Mouse (Mus musculus) gastrocnemius, postnatal 10 days (tissue): ENCODE results near the gene Phf23. TPM values are rescaled to one million over a fixed set of nuclear protein-coding genes. Genes with fewer than 3 reads are reported as not detected.

ENCODE experiments used
- DNase-seq: peaks from one replicate; pipeline ENCODE4 v3.0.0; 2021; ENCODE audit warnings: mixed read lengths
- total RNA-seq, 2 experiments: library from RNA; stranded (reverse); gene quantifications; 2 replicates each; pipeline ENCODE4 v1.2.3; 2021

Phf23 gene
- total RNA-seq, 2 experiments from 2014 or later = 22.2 to 28.9 TPM

DNA sequence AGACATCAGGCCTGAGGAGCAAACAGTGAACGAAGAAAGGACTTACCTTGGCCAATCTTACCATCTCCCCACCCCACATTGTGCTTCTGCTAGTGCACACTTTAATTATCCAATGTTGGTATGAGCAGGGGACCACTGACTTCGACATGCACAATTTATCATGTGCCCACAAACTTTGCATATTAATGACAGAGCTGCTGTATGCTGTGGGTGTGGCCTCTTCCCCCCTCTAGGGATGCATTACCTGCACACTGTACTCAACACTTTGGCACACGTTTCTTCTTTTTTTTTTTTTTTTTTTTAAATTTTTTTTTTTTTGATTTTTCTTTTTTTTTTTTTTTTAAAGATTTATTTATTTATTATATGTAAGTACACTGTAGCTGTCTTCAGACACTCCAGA lies 24.8 kb upstream of the Phf23 start:
- no peak for DNase-seq

GRCm38 (mm10) chr11:69974907-69975306 lies 20.7 kb upstream of the Phf23 start:
- no peak for DNase-seq

GRCm38 (mm10) chr11:69976271-69976670 lies 19.3 kb upstream of the Phf23 start:
- no peak for DNase-seq

- no peak for DNase-seq
Observed at GRCm38 (mm10) chr11:69979827-69980195, 15.8 kb upstream of the Phf23 start.

DNA sequence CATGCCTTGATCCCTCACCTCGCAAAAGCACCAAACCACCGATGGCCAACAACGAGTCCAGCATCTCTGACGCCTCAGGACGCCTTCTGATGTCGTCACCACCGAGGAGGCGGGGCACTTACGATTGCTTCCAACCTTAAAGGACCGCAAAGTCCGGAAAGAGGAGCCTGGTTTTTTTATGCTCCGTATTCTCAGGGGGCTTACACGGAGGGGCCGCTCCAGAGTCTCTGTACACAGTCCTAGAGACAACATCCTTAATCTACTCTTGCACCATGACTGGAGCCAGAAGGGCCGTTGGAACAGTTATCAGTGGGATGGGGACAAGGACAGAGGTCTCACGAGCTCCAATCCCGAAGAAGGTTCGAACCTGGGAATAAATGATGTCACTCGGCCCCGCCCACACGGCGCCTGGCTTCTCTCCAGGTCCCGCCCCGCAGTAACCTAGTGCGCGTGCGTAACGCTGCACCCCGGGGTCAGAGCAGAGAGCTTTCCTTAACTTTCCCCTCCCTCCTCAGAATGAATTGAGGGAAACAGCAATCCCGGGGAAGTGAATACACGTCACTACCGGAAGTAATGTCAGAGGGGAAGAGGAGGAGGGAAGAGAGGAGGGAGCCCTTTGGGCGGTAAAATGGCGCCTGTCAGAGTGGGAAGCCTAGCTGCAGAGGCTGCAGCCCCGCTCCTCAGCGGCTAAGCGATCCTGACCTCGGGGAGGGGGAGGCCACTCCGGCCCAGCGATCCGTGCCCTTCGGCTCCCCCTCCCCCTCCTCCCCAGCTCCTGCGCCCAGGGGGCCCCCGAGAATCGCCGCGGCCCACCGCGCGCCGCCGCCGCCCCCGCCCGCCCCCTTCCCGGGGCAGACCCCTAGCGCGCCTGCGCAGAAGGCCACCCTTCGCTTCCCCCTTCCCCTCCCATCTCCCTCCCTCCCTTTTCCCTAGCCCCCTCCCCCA lies 15.1 kb upstream of the Phf23 start:
- peak; percentile 97 for DNase-seq

GRCm38 (mm10) chr11:69981141-69981762 lies 14.3 kb upstream of the Phf23 start, which contains the start of gene Ctdnep1:
Ctdnep1 (plus strand) TSS chr11:69981156.
- DNase-seq = no peak

DNA sequence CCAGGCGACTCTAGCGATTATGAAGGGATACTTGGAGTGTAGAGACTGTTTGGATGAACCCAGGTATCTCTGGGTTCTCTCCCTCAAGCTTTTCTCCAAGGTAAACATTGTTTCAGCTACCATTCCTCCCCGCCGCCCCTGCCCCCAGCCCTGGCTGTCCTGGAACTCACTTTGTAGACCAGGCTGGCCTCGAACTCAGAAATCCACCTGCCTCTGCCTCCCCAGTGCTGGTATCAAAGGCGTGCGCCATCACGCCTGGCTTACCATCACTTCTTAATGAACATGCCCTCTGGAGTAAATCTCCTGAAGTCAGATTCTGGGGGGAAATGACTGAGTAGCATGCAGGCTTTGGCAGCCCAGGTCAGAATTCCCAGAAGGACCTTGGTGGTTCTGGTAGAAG lies 13.4 kb upstream of the Phf23 start, which contains the start of gene Elp5:
Elp5 (minus strand) TSS at position 293 of the 400 bp plus-strand sequence.
- no peak for DNase-seq

- DNase-seq = peak; percentile 50
Observed at GRCm38 (mm10) chr11:69982877-69983276, 12.7 kb upstream of the Phf23 start.

DNA sequence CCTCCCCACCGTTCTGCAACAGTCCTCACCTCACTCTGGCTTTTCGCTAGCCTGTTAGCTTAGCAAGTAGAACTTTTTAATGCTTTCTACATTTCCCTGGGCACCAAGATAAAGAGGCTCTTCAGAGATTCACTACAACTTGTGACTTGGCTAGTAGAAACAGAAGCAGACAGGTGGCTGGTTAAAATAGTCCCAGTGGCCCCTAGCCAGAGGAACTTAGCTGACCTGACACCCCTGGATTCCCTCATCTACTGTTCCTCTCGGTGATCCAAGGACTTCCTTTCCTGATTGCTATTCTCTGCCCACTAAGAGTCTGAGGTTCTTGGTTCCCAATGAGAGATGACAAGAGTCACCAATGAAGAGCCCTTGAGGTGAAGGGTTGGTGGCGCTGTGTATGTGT lies 12.2 kb upstream of the Phf23 start:
- no peak for DNase-seq

DNA sequence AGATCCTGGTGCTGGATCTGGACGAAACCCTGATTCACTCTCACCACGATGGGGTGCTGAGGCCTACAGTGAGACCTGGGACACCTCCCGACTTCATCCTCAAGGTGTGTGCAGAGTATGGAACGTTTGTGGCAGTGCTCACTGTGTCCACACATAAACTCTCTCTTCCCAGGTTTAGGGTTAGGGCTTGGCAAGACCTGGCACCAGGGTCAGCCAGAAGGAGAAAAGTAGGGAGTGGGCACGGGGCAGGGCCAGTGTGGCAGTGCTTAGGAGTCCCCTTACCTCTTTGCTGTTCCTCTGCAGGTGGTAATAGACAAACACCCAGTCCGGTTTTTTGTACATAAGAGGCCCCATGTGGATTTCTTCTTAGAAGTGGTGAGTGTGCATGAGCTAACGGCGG lies 11.1 kb upstream of the Phf23 start:
- no peak for DNase-seq

GRCm38 (mm10) chr11:69989949-69990348 lies 5.6 kb upstream of the Phf23 start:
- DNase-seq = no peak

DNA sequence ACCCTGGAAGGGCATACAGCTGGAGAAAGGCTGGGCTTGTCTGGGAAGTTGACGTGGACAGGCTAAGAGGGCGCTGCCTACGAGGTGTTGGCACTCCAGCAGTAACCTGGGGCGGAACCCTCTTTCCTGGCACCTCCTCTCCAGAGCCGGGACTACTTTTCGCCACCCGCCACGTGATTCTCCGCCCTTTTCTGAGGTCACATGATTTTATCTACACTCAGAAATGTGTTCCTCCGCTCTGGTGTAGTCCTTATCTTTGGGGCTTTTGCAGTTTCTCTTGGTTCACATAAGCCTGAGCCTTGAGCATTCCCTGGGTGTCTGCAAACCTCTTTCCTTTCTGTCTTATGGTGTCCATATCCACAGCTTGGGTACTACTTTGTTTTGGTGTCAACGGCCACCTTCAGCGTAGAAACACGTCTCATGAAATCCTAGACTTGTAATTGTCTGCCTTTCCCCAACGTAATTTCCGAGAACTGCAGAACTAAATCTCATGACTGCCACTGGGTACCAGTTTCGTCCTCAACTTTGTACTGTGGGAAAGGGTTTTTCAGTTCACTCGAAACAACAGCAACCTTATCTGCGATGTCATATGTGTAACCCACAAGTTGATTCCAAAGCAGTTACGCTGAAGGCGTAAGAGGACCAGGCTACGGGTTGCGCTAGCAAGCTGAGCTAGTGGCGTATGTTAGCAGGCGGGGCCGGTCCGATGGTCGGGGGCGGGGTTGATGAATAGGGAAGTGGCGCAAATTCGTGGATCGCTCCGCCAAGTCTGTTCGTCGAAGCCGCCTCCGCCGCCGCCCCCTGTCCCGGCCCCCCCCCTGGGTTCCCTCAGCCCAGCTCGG lies 4.5 kb upstream of the Phf23 start, which contains the start of gene Gabarap:
Gabarap (plus strand) TSS at position 294 of the 842 bp plus-strand sequence.
- DNase-seq = peak; percentile 94

DNA sequence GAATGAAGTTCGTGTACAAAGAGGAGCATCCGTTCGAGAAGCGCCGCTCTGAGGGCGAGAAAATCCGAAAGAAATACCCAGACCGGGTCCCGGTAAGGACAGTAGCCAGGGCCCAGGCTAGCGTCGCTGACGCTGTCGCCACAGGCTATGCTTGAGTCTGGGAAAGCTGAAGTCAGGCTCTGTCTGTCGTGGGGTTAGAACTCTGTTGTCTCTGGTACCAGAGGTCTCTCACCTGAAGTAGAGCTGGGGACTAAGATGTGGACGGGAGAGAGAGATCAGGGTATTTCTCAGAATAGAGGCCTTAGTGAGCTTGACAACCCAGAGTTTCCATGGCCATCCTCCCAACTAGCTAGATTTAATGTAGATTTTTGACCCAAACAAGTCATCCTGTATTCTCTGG lies 3.9 kb upstream of the Phf23 start:
- no peak for DNase-seq

DNA sequence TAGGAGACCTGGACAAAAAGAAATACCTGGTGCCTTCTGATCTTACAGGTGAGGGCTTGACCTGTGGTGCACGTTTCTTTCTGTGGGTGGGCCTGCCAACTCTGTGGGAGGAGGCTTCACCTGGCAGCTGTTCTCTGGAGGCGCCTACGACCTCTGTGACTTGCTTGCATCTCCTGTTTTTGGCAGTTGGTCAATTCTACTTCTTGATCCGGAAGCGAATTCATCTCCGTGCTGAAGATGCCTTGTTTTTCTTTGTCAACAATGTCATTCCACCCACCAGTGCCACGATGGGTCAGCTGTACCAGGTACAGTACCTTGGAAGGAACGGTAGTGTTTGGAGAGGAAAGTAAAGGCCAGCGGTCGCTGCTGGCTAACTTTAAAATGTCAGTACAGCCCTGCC lies 3.2 kb upstream of the Phf23 start:
- no peak for DNase-seq

GRCm38 (mm10) chr11:69992932-69993331 lies 2.6 kb upstream of the Phf23 start:
- DNase-seq = no peak

DNA sequence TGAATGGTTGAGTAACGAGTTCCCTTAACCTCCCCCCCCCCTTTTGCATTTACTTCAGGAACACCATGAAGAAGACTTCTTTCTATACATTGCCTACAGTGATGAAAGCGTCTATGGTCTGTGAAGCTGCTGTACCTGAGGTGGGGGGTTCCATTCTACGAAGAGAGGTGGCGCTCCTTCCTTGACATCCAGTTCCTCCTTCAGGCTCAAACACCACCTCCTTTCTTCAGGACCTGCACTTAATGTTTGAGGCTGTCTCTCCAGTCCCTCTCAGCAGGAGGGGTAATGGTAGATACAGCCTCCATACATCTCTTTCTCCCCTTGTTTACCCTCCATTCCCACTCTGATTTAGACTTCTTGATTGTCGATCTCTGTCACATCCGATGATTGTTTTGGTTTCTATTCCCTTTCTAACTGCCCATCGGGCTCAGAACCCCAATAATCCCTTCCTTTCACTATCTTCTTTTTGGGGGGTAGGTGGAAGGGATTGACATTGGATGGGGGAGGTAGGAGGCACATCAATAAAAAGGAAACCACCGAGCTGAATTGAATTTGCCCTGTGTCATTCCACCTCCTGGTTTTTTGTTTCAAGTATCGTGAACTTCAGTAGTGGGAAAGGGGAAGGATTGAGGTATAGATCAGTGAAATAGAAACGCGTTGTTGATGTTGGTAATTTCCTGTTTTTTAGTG lies 1.0 kb upstream of the Phf23 start:
- no peak for DNase-seq

GRCm38 (mm10) chr11:69996161-69997061 lies 834 bp downstream of the Phf23 start:
- DNase-seq = peak; percentile 73

DNA sequence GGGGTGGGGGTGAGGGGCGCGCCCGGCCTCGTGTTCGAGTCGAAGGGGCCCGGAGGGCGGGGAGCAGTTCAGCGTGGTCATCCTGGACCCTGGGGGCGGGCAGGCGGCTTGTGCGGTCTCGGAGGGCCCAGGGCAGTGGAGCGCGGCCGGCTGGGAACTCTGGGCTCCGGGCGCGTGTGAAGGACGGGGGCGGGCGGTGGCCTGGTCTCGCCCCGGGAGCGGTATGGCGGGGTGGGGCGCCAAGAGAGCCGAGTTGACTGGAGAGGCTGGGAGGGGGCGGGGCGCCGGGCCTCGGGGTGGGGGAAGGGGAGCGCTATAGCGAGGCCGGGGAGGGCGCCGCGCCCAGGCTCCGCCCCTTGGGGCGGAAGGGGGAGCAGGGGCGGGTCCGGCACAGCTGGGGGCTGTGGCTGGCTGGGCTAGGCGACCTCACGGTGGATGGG lies 1.5 kb downstream of the Phf23 start:
- peak; percentile 94 for DNase-seq

- DNase-seq = no peak
Observed at GRCm38 (mm10) chr11:69998567-69999491, 3.3 kb downstream of the Phf23 start.

GRCm38 (mm10) chr11:69999666-70000065 lies 4.1 kb downstream of the Phf23 start:
- no peak for DNase-seq
